Mouse (Mus musculus): Measurements from ENCODE around the gene Zfp574. TPM values are rescaled to one million over a fixed set of nuclear protein-coding genes. Genes with fewer than 3 reads are reported as not detected.

Gene Zfp574
- total and polyA plus RNA-seq, 2 experiments from 2014 or later: 30.9 to 38.0 TPM

DNA sequence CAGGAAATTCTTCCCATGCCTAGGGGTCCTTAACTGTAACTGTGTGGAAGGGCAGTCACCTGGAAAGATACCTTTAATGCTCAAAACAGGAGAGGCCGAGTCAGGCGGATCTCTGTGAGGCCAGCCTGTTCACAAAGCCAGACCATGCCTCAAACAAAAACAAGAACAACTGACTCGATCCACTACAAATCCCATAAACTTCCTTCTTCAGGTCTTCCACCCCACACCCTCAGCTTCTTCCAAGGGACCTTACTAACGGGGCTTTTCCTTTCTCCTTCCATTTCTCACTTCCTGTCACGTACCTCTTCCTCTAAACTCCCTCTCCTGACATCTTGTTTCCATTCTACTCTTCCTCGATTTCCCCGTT lies 3.9 kb downstream of the Zfp574 start:
- 25% methylated on average over 7 of the region's 7 CpGs for WGBS
- no peak for TF ChIP-seq CTCF (IDR thresholded peaks at IDR 0.05)
- no peak for DNase-seq (ENCODE audit: low spot score)
- Histone ChIP-seq H3K4me3 (ENCODE audit: low read depth, low read length) (peak overlapping the region; percentile 92), H3K27ac (ENCODE audit: low read depth, low read length) (peak overlapping the region; percentile 81), H3K4me1 (ENCODE audit: insufficient read depth, low read length) (peaks cover 24% of the 10 kb centered on the region), H3K4me2 (ENCODE audit: low read depth, low read length, poor library complexity, severe bottlenecking) (peak overlapping the region; percentile 53), H3K9ac (replicated peaks; ENCODE audit: low read length, poor library complexity, severe bottlenecking) (peak overlapping the region; percentile 61), H3K9me3 (ENCODE audit: low read length) (no peaks in the 10 kb centered on the region), H3K27me3 (ENCODE audit: insufficient read depth, low read length) (no peaks in the 10 kb centered on the region), H3K36me3 (ENCODE audit: insufficient read depth, low read length) (peaks cover 18% of the 10 kb centered on the region)
- ATAC-seq (ENCODE audit: low FRiP score): no peak

DNA sequence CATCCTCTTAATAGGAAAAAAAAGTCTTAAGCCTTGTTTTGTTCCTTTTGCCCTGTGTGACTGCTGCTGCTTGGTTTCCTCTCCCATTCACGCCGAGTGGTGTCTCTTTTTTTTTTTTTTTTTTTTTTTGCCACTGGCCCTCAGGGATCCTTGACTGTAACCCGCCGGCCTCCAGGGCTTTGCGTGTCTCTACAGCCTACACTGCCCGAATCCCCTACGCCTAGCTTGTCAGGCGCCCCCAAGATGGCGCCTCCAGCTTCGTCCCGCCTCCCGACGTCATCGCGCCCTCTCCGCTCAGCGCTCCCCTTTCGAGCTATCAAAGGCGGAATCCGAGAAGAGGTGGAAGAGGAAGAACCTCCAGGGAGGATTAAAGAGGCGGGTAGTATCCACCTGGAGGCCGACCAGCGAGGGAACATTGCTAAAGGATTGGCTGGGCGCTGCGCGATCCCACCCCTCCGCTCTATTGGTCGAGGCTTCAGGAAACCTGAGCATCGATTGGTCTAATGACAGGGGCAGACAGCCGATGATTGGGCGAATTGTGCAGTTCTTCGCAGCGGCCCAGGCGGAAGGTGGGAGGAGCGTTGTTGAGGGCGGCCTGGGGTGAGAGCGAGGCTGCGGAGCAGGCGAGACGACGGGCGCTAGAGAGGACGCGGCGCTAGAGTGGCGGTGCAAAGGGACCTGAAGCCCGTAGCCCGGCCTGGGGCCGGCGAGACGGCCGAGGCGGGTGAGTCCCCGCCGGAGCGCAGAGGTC lies 4.5 kb downstream of the Zfp574 start:
- DNase-seq (ENCODE audit: low spot score) (peak; percentile 100), ATAC-seq (ENCODE audit: low FRiP score) (peak; percentile 96)
- peak overlapping the region; percentile 63 for H3K4me2 ChIP-seq (ENCODE audit: low read depth, low read length, poor library complexity, severe bottlenecking)
- peak; percentile 39 for TF ChIP-seq CTCF (IDR thresholded peaks at IDR 0.05)
- H3K4me1 ChIP-seq (ENCODE audit: insufficient read depth, low read length): peaks cover 24% of the 10 kb centered on the region
- no peaks in the 10 kb centered on the region for H3K27me3 ChIP-seq (ENCODE audit: insufficient read depth, low read length)
- H3K9me3 ChIP-seq (ENCODE audit: low read length): no peaks in the 10 kb centered on the region
- H3K4me3 ChIP-seq (ENCODE audit: low read depth, low read length): peak overlapping the region; percentile 92
- WGBS: under 1% methylated on average over 56 of the region's 56 CpGs
- peaks cover 23% of the 10 kb centered on the region for H3K36me3 ChIP-seq (ENCODE audit: insufficient read depth, low read length)
- H3K27ac ChIP-seq (ENCODE audit: low read depth, low read length): peak overlapping the region; percentile 94
- H3K9ac ChIP-seq (replicated peaks; ENCODE audit: low read length, poor library complexity, severe bottlenecking): peak overlapping the region; percentile 96

DNA sequence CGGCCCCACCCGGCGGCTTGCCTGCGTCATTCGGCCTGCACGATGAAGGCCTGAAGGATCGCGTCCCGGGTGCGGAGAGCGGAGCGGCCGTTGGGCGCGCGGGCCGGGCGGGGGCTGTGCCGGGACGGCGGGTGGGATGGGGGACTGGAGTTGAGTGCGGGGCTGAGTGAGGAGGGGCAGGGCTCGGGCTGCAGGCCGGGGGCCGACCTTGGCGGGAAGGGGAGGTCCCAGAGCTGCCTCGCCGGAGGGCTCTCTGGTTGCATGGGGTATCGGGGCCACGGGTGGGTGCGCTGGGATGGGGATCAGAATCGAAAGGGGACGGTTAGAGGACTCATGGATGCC lies 5.0 kb downstream of the Zfp574 start:
- no peaks in the 10 kb centered on the region for H3K9me3 ChIP-seq (ENCODE audit: low read length)
- H3K4me1 ChIP-seq (ENCODE audit: insufficient read depth, low read length): peaks cover 24% of the 10 kb centered on the region
- peak overlapping the region; percentile 94 for H3K27ac ChIP-seq (ENCODE audit: low read depth, low read length)
- H3K9ac ChIP-seq (replicated peaks; ENCODE audit: low read length, poor library complexity, severe bottlenecking): peak overlapping the region; percentile 96
- H3K27me3 ChIP-seq (ENCODE audit: insufficient read depth, low read length): no peaks in the 10 kb centered on the region
- no peak for TF ChIP-seq CTCF (IDR thresholded peaks at IDR 0.05)
- peak overlapping the region; percentile 63 for H3K4me2 ChIP-seq (ENCODE audit: low read depth, low read length, poor library complexity, severe bottlenecking)
- under 1% methylated on average over 30 of the region's 33 CpGs for WGBS
- DNase-seq (ENCODE audit: low spot score) (no peak), ATAC-seq (ENCODE audit: low FRiP score) (peak; percentile 26; the same call in 1 of the 2 replicates)
- H3K4me3 ChIP-seq (ENCODE audit: low read depth, low read length): peak overlapping the region; percentile 92
- peaks cover 29% of the 10 kb centered on the region for H3K36me3 ChIP-seq (ENCODE audit: insufficient read depth, low read length)

DNA sequence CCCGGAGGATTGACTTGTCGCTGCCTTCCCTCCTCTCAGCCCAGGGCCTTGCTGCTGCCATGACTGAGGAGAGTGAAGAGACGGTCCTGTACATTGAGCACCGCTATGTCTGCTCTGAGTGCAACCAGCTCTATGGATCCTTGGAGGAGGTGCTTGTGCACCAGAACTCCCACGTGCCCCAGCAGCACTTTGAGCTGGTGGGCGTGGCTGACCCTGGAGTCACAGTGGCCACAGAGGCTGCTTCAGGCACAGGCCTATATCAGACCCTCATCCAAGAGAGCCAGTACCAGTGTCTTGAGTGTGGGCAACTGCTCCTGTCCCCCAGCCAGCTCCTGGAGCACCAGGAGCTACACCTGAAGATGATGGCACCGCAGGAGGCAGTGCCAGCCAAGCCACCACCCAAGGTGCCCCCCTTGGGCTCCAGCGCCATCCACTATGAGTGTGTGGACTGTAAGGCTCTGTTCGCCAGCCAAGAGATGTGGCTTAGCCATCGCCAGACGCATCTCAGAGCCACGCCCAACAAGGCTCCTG lies 7.2 kb downstream of the Zfp574 start:
- peaks cover 48% of the 10 kb centered on the region for H3K36me3 ChIP-seq (ENCODE audit: insufficient read depth, low read length)
- no peaks in the 10 kb centered on the region for H3K9me3 ChIP-seq (ENCODE audit: low read length)
- H3K4me3 ChIP-seq (ENCODE audit: low read depth, low read length): no peak overlapping the region
- no peaks in the 10 kb centered on the region for H3K27me3 ChIP-seq (ENCODE audit: insufficient read depth, low read length)
- 78% methylated on average over 12 of the region's 12 CpGs for WGBS
- no peak for DNase-seq (ENCODE audit: low spot score)
- no peak for TF ChIP-seq CTCF (IDR thresholded peaks at IDR 0.05)
- peaks cover 18% of the 10 kb centered on the region for H3K4me1 ChIP-seq (ENCODE audit: insufficient read depth, low read length)
- ATAC-seq (ENCODE audit: low FRiP score): no peak
- H3K27ac ChIP-seq (ENCODE audit: low read depth, low read length): no peak overlapping the region
- H3K4me2 ChIP-seq (ENCODE audit: low read depth, low read length, poor library complexity, severe bottlenecking): no peak overlapping the region
- no peak overlapping the region for H3K9ac ChIP-seq (replicated peaks; ENCODE audit: low read length, poor library complexity, severe bottlenecking)

DNA sequence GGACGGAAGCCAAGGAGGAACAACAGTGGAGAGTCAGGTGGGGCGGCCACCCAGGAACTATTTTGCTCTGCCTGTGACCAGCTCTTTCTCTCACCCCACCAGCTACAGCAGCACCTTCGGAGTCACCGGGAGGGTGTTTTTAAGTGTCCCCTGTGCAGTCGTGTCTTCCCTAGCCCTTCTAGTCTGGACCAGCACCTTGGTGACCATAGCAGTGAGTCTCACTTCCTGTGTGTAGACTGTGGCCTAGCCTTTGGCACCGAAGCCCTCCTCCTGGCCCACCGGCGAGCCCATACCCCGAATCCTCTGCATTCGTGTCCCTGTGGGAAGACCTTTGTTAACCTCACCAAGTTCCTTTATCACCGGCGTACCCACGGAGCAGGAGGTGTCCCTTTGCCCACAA lies 8.1 kb downstream of the Zfp574 start:
- Histone ChIP-seq H3K9ac (replicated peaks; ENCODE audit: low read length, poor library complexity, severe bottlenecking) (no peak overlapping the region), H3K4me2 (ENCODE audit: low read depth, low read length, poor library complexity, severe bottlenecking) (no peak overlapping the region), H3K27ac (ENCODE audit: low read depth, low read length) (no peak overlapping the region), H3K9me3 (ENCODE audit: low read length) (no peaks in the 10 kb centered on the region), H3K36me3 (ENCODE audit: insufficient read depth, low read length) (peaks cover 53% of the 10 kb centered on the region), H3K27me3 (ENCODE audit: insufficient read depth, low read length) (no peaks in the 10 kb centered on the region), H3K4me3 (ENCODE audit: low read depth, low read length) (no peak overlapping the region), H3K4me1 (ENCODE audit: insufficient read depth, low read length) (peaks cover 18% of the 10 kb centered on the region)
- DNase-seq (ENCODE audit: low spot score) (no peak), ATAC-seq (ENCODE audit: low FRiP score) (no peak)
- 94% methylated on average over 13 of the region's 13 CpGs for WGBS
- TF ChIP-seq CTCF (IDR thresholded peaks at IDR 0.05): no peak

DNA sequence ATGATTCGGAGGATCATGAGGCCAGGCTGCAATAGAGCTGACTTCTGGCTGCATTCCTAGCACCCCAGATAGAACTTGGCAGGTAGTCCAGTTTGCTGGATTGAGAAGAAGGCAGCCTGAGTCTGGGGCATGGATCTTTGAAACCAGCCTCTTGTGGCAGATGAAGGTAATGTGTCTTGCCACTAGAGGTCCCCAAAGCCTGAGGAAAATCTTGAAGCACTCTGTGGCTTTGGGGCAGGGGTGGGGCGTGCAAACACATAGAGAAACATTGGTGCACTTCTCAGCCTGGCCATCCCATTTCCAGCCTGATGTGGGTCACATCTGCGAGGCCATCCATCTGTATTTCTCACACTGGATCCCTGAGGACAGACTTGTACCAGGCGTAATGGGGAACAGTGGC lies 10.1 kb downstream of the Zfp574 start:
- Histone ChIP-seq H3K9me3 (ENCODE audit: low read length) (no peaks in the 10 kb centered on the region), H3K9ac (replicated peaks; ENCODE audit: low read length, poor library complexity, severe bottlenecking) (no peak overlapping the region), H3K36me3 (ENCODE audit: insufficient read depth, low read length) (peaks cover 57% of the 10 kb centered on the region), H3K4me2 (ENCODE audit: low read depth, low read length, poor library complexity, severe bottlenecking) (no peak overlapping the region), H3K4me1 (ENCODE audit: insufficient read depth, low read length) (0 out of 2 replicates have a peak, but pooled peaks cover 11% of the 10 kb centered on the region), H3K27ac (ENCODE audit: low read depth, low read length) (no peak overlapping the region), H3K27me3 (ENCODE audit: insufficient read depth, low read length) (no peaks in the 10 kb centered on the region), H3K4me3 (ENCODE audit: low read depth, low read length) (no peak overlapping the region)
- peak; percentile 83 for TF ChIP-seq CTCF (IDR thresholded peaks at IDR 0.05)
- WGBS: 85% methylated on average over 4 of the region's 4 CpGs
- DNase-seq (ENCODE audit: low spot score): peak; percentile 68
- no peak; the same call in 1 of the 2 replicates for ATAC-seq (ENCODE audit: low FRiP score)

All from midbrain, postnatal 0 days (tissue).